ENCODE assay signal across 23 mouse cellular contexts in genomic region chr11:86859864-86860528, GRCm38 (mm10). TPM values are rescaled to one million over a fixed set of nuclear protein-coding genes. Genes with fewer than 3 reads are reported as not detected.
DNase-seq lines count a peak whose midpoint lies in the region; ATAC-seq and TF ChIP-seq lines count a peak whose summit lies in the region.
"Had no signal": no experiment of that assay in that cellular context is flagged by ENCODE, and none has a peak within 500 bp of the region (broad histone marks: within the 10 kb centered on the region; RNA-seq: fewer than 3 reads in every experiment).

No protein-coding gene starts in this region.

- no peak overlapping the region for H3K9ac ChIP-seq in liver, embryonic 15.5 days
- no peak overlapping the region for H3K9ac ChIP-seq in liver, embryonic 11.5 days (ENCODE audit: low read depth, low read length)
- 0 out of 2 replicates have a peak overlapping the region, but pooled peaks have one; percentile 9 for H3K9ac ChIP-seq in liver, postnatal 0 days (replicated peaks)
- H3K9ac ChIP-seq: embryonic facial prominence, embryonic 15.5 days; forebrain, embryonic 15.5 days; hindbrain, embryonic 15.5 days; limb, embryonic 12.5 days; midbrain, embryonic 13.5 days had no signal

- TF ChIP-seq EP300 in liver, postnatal 0 days (IDR thresholded peaks at IDR 0.05; ENCODE audit: low read depth), result peak; percentile 68

- no peak overlapping the region for H3K4me3 ChIP-seq in liver, embryonic 15.5 days (replicated peaks)
- no peak overlapping the region for H3K4me3 ChIP-seq in liver, embryonic 11.5 days (ENCODE audit: low read depth, low read length)
- H3K4me3 ChIP-seq in liver, postnatal 0 days (ENCODE audit: low read depth, low read length), result no peak overlapping the region
- H3K4me3 ChIP-seq: embryonic facial prominence, embryonic 15.5 days; forebrain, embryonic 15.5 days; hindbrain, embryonic 15.5 days; limb, embryonic 12.5 days; megakaryocyte, embryonic 14.5 days; midbrain, embryonic 13.5 days had no signal

- H3K27me3 ChIP-seq in liver, embryonic 15.5 days, result no peaks in the 10 kb centered on the region
- H3K27me3 ChIP-seq in liver, embryonic 11.5 days (replicated peaks; ENCODE audit: control insufficient read depth, insufficient read depth, low read length), result no peaks in the 10 kb centered on the region
- H3K27me3 ChIP-seq in liver, postnatal 0 days (ENCODE audit: insufficient read depth, low read length), result no peaks in the 10 kb centered on the region
- H3K27me3 ChIP-seq: embryonic facial prominence, embryonic 15.5 days; forebrain, embryonic 15.5 days; hindbrain, embryonic 15.5 days; limb, embryonic 12.5 days; midbrain, embryonic 13.5 days had no signal

- no peak overlapping the region for H3K4me2 ChIP-seq in liver, embryonic 15.5 days
- no peak overlapping the region for H3K4me2 ChIP-seq in liver, embryonic 11.5 days
- H3K4me2 ChIP-seq in liver, postnatal 0 days (ENCODE audit: low read depth, low read length), result no peak overlapping the region
- H3K4me2 ChIP-seq: embryonic facial prominence, embryonic 15.5 days; forebrain, embryonic 15.5 days; heart, embryonic 11.5 days; hindbrain, embryonic 15.5 days; limb, embryonic 12.5 days; midbrain, embryonic 13.5 days had no signal

- 0 out of 2 replicates have a peak, but pooled peaks cover 4% of the 10 kb centered on the region for H3K4me1 ChIP-seq in liver, embryonic 15.5 days (replicated peaks)
- no peaks in the 10 kb centered on the region for H3K4me1 ChIP-seq in liver, embryonic 11.5 days (replicated peaks; ENCODE audit: control insufficient read depth, insufficient read depth, low read length)
- no peaks in the 10 kb centered on the region for H3K4me1 ChIP-seq in liver, postnatal 0 days (ENCODE audit: insufficient read depth)
- H3K4me1 ChIP-seq: embryonic facial prominence, embryonic 15.5 days; forebrain, embryonic 15.5 days; limb, embryonic 12.5 days; megakaryocyte, embryonic 14.5 days had no signal

- peak; percentile 63 for ATAC-seq in liver, embryonic 15.5 days (ENCODE audit: insufficient read depth)
- no peak for ATAC-seq in liver, embryonic 11.5 days (replicated peaks; ENCODE audit: low FRiP score)
- peak; percentile 97 for ATAC-seq in liver, postnatal 0 days
- ATAC-seq: forebrain, embryonic 15.5 days; midbrain, embryonic 13.5 days had no signal

- peak overlapping the region; percentile 38; the same call in 1 of the 2 replicates for H3K27ac ChIP-seq in liver, embryonic 15.5 days (replicated peaks)
- no peak overlapping the region for H3K27ac ChIP-seq in liver, embryonic 11.5 days (ENCODE audit: low read depth, low read length)
- H3K27ac ChIP-seq in liver, postnatal 0 days (ENCODE audit: low read depth), result peak overlapping the region; percentile 92
- H3K27ac ChIP-seq: embryonic facial prominence, embryonic 15.5 days; forebrain, embryonic 15.5 days; hindbrain, embryonic 15.5 days; limb, embryonic 12.5 days; midbrain, embryonic 13.5 days had no signal

- no peak for TF ChIP-seq CTCF in liver, postnatal 0 days (IDR thresholded peaks at IDR 0.05; ENCODE audit: low read depth)

- DNase-seq in liver, embryonic 11.5 days (ENCODE audit: low spot score), result no peak
- DNase-seq in urinary bladder, postnatal 14 days (ENCODE audit: low spot score), result peak; percentile 50
- DNase-seq in urinary bladder, postnatal 36 days (ENCODE audit: low spot score in 2 of 2), result no peak
- DNase-seq in liver, postnatal 0 days, result peak; percentile 49
- no peak for DNase-seq in embryo, embryonic 9.5 days (ENCODE audit: extremely low spot score)
- no peak for DNase-seq in layer of hippocampus, adult 18-20 months (ENCODE audit: low spot score in 2 of 2)
- DNase-seq: adrenal gland, adult 2 months; cerebellum, adult 2 months; heart, adult 11 months; kidney, postnatal 25 days; lung, postnatal 10 days; right cerebral cortex, postnatal 25 days; spleen, adult 18-20 months; thymus, adult 2 months; thymus, postnatal 4 days had no signal

- H3K36me3 ChIP-seq in liver, embryonic 15.5 days (replicated peaks), result no peaks in the 10 kb centered on the region
- no peaks in the 10 kb centered on the region for H3K36me3 ChIP-seq in liver, embryonic 11.5 days (ENCODE audit: control insufficient read depth, insufficient read depth, low read length)
- no peaks in the 10 kb centered on the region for H3K36me3 ChIP-seq in liver, postnatal 0 days (replicated peaks; ENCODE audit: insufficient read depth, low read length)
- H3K36me3 ChIP-seq: embryonic facial prominence, embryonic 15.5 days; forebrain, embryonic 15.5 days; hindbrain, embryonic 15.5 days; limb, embryonic 12.5 days; midbrain, embryonic 13.5 days had no signal

- H3K9me3 ChIP-seq in liver, embryonic 15.5 days (replicated peaks), result no peaks in the 10 kb centered on the region
- H3K9me3 ChIP-seq in liver, embryonic 11.5 days (ENCODE audit: control insufficient read depth, low read length), result no peaks in the 10 kb centered on the region
- no peaks in the 10 kb centered on the region for H3K9me3 ChIP-seq in liver, postnatal 0 days (ENCODE audit: low read length)
- H3K9me3 ChIP-seq: embryonic facial prominence, embryonic 15.5 days; forebrain, embryonic 15.5 days; hindbrain, embryonic 15.5 days; limb, embryonic 12.5 days; midbrain, embryonic 13.5 days had no signal

- 49% methylated on average over 8 of the region's 8 CpGs for WGBS in liver, embryonic 15.5 days (ENCODE audit: insufficient replicate concordance)
- 53% methylated on average over 8 of the region's 8 CpGs for WGBS in liver, embryonic 11.5 days
- 50% methylated on average over 8 of the region's 8 CpGs for WGBS in liver, postnatal 0 days (ENCODE audit: insufficient replicate concordance)

RNA-seq across cellular contexts. Expression of gene Dhx40, which starts 52.5 kb away (rescaled TPM):
- 8.8 and 9.3 TPM in 2 replicates for polyA plus RNA-seq in liver, embryonic 15.5 days (2015; fragmentation: Nextera tagmentation; extraction: Ambion mirVana)
- polyA plus RNA-seq in liver, embryonic 11.5 days (2014; fragmentation: Nextera tagmentation; extraction: Ambion mirVana), result 15.4 and 16.4 TPM in 2 replicates
- polyA plus RNA-seq in liver, postnatal 0 days (2015; fragmentation: Nextera tagmentation; extraction: Ambion mirVana), result 7.8 and 8.0 TPM in 2 replicates
- total RNA-seq in layer of hippocampus, adult 18-20 months (2021), result 10 to 100 TPM; 25.7 to 28.9 TPM

Comparison
In these comparisons a context has a peak if more than half of its experiments do, and no peak if none do; other contexts are left out.
1. DNase-seq: peak in urinary bladder, postnatal 14 days (single experiment) and liver, postnatal 0 days (single experiment); none in liver, embryonic 11.5 days (single experiment), urinary bladder, postnatal 36 days (0 of 2), embryo, embryonic 9.5 days (single experiment) and layer of hippocampus, adult 18-20 months (0 of 2).